Mouse (Mus musculus): ENCODE measurements around the gene Olfr601. TPM values are rescaled to one million over a fixed set of nuclear protein-coding genes. Genes with fewer than 3 reads are reported as not detected.
"Not testable (repeated sequence)": the region's sequence is repeated elsewhere in the genome, so short reads cannot be mapped to it uniquely, and the experiment has no call there.

The Olfr601 gene
- polyA plus RNA-seq (2016; fragmentation: Nextera tagmentation; extraction: Ambion mirVana) = not detected in 2 replicates

DNA sequence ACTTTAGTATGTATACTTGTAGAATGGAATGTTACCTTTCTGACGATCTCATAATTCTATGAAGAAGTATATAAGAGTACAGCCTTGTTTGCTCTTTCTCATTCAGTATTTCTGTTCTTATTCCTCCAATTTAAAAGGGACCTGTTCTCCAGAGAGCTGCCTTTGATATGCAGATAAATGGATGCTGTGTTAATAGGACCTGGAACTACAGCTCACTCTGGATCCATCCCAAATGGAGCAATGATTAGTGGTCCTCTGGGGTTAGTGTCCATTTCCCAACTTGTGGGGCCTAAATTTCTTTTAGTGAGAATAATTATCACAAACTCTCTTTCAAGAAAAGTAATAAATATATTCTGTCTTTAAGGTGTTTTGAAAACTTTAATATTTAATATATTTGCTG, at the start of gene Olfr601:
Olfr601 (minus strand) TSS at position 101 of the 400 bp plus-strand sequence.
- Histone ChIP-seq H3K27ac (no peak within 1 kb of the TSS), H3K4me3 (no peak within 1 kb of the TSS), H3K4me1 (no peaks in the 10 kb centered on the region), H3K9ac (no peak within 1 kb of the TSS), H3K27me3 (no peaks in the 10 kb centered on the region), H3K4me2 (replicated peaks) (no peak within 1 kb of the TSS), H3K9me3 (replicated peaks) (no peaks in the 10 kb centered on the region), H3K36me3 (no peaks in the 10 kb centered on the region)
- ATAC-seq (ENCODE audit: low FRiP score) = no peak
- WGBS = 97% methylated on average over 1 of the region's 1 CpGs

DNA sequence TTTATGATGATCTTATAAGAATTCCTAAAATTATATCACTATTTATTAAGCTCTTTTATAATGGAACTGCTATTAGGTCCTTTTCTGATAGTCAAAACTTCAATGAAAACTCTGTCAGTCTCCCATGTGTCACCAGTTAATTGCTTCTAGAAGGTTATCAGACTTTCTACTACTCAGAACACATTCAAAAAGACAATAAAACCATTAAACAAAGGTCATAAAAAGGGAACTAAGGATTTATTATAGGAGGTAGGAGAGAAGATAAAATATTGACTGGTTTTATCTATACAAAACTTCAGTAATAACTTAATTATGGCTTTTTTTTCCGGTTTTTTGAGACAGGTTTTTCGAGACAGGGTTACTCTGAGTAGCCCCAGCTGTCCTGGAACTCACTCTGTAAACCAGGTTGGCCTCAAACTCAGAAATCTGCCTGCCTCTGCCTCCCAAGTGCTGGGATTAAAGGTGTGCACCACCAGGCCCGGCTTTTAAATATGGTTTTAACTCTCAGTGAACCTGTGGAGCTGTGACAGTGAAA, 44.1 kb upstream of the Olfr601 start:
- H3K9ac ChIP-seq; H3K4me1 ChIP-seq; H3K9me3 ChIP-seq (replicated peaks); H3K27ac ChIP-seq; H3K36me3 ChIP-seq; ATAC-seq (ENCODE audit: low FRiP score); H3K27me3 ChIP-seq; H3K4me3 ChIP-seq; H3K4me2 ChIP-seq (replicated peaks): not testable (repeated sequence)
- WGBS = 78% methylated on average over 3 of the region's 3 CpGs

DNA sequence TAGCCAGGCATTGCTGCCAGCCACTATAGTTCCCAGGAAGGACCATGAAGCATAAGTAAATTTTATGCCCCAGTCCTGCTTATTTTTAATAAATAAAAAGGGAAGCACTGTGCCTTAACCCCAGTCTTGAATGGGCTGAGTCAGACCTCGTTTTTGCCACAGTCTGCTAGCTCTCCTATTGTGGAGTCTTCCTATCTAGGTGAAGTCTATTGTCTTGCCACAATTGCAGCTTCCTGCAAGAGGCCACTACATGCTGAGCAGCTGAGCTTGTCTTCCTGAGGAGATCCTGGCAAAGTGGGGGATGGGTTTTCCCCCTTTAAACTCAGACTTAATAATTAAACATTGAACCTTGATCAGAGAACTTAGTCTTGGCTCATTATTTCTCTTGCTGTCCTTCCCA, 36.5 kb upstream of the Olfr601 start:
- no peak overlapping the region for H3K27ac ChIP-seq
- H3K9me3 ChIP-seq (replicated peaks) = no peaks in the 10 kb centered on the region
- no peaks in the 10 kb centered on the region for H3K4me1 ChIP-seq
- no peak overlapping the region for H3K4me2 ChIP-seq (replicated peaks)
- no peaks in the 10 kb centered on the region for H3K27me3 ChIP-seq
- no peak overlapping the region for H3K9ac ChIP-seq
- whole genome bisulfite sequencing = 11% methylated on average over 1 of the region's 1 CpGs
- H3K36me3 ChIP-seq = no peaks in the 10 kb centered on the region
- H3K4me3 ChIP-seq = no peak overlapping the region
- ATAC-seq (ENCODE audit: low FRiP score) = no peak

DNA sequence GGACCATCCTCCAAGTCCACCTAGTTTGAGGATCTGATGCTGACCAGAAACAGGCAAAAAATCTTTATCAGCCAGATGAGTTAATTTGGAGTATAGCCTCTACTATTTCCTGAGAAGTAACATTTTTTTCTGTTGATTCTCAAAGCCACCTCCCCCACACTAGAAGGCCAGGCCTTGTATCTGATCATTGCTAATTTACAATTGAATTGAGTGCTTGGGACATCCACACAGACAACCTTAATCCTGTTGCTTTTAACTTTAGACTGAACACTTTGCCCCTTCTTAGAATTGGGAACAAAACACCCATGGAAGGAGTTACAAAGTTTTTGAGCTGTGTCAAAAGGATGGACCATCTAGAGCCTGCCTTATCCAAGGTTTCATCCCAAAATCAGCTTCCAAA, 35.3 kb upstream of the Olfr601 start:
- Histone ChIP-seq H3K36me3 (no peaks in the 10 kb centered on the region), H3K4me3 (no peak overlapping the region)

DNA sequence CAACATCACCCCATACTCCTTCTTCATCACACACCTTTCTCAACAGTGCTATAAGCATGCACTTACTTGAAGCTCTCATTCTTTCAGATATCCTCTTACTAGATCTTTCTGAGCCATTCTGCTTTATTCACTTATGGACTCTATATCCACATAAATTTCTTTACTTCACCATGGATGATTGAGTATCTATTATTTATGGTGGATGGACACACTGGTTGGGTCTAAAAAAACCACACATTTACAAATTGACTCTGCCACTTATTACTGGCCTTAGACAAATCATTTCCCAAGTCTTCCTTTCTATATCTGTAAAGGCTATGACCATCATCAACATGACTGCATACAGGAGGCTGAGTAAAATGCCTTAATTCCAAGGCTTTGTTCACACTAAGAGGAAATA, 23.6 kb upstream of the Olfr601 start, which contains the start of gene Olfr603:
Olfr603 (minus strand) TSS at position 101 of the 400 bp plus-strand sequence.
- Histone ChIP-seq H3K4me3 (no peak within 1 kb of the TSS), H3K27me3 (no peaks in the 10 kb centered on the region), H3K4me2 (replicated peaks) (no peak within 1 kb of the TSS), H3K4me1 (no peaks in the 10 kb centered on the region), H3K9ac (no peak within 1 kb of the TSS), H3K36me3 (no peaks in the 10 kb centered on the region), H3K9me3 (replicated peaks) (no peaks in the 10 kb centered on the region), H3K27ac (no peak within 1 kb of the TSS)
- ATAC-seq (ENCODE audit: low FRiP score) = no peak

More for the DNA sequence above, 35.3 kb upstream of the Olfr601 start:
- Histone ChIP-seq H3K27ac (no peak overlapping the region), H3K9me3 (replicated peaks) (no peaks in the 10 kb centered on the region), H3K4me2 (replicated peaks) (no peak overlapping the region), H3K4me1 (no peaks in the 10 kb centered on the region), H3K27me3 (no peaks in the 10 kb centered on the region), H3K9ac (no peak overlapping the region)
- no peak for ATAC-seq (ENCODE audit: low FRiP score)

DNA sequence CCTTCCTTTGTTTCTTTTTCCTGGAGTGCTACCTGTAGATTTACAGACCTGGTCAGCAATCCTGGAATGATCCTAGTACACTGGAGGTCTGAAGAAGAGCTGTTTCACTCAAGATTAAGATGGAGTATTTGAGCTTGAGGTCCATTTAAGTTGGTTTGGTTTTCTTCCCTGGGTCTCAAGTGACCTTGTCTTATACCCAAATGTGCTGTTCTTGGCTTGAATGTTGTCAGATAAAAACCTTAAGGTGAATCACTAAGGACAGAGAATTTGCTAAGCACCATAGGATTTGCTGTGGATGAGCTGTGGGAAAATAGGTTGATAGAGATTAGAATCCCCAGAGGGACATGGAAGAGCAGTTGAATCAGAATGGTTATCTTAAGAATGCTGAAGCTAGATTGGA, 12.9 kb downstream of the Olfr601 start, which contains the start of gene Olfr600:
Olfr600 (minus strand) TSS at position 101 of the 400 bp plus-strand sequence.
- no peak within 1 kb of the TSS for H3K27ac ChIP-seq
- H3K4me1 ChIP-seq = no peaks in the 10 kb centered on the region
- no peak within 1 kb of the TSS for H3K4me2 ChIP-seq (replicated peaks)
- H3K9ac ChIP-seq = no peak within 1 kb of the TSS
- no peaks in the 10 kb centered on the region for H3K36me3 ChIP-seq
- H3K9me3 ChIP-seq (replicated peaks) = no peaks in the 10 kb centered on the region
- no peak for ATAC-seq (ENCODE audit: low FRiP score)
- no peaks in the 10 kb centered on the region for H3K27me3 ChIP-seq
- no peak within 1 kb of the TSS for H3K4me3 ChIP-seq

DNA sequence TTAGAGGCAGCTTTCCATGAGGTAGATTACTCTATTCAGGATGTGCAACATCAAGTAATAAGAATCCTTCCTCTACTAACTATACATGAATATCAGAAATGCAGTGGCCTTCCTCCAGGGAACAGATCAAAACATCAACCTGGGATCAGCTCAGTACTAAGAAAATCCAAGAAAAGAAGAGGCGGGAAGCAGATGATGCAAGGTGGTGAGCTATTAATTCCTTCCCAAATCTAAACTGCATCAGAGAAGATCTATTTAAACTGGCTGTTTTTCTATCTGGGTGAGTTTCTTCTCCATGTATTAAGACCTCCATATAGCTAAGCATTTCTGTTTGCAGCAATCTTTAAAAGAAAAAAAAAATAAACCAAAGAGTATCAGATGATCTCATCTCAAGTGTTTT, 26.8 kb downstream of the Olfr601 start, which contains the start of gene Olfr599:
Olfr599 (plus strand) TSS at position 301 of the 400 bp plus-strand sequence.
- Histone ChIP-seq H3K9ac (no peak within 1 kb of the TSS), H3K4me3 (no peak within 1 kb of the TSS), H3K4me1 (no peaks in the 10 kb centered on the region), H3K27ac (no peak within 1 kb of the TSS), H3K4me2 (replicated peaks) (no peak within 1 kb of the TSS), H3K36me3 (no peaks in the 10 kb centered on the region), H3K9me3 (replicated peaks) (no peaks in the 10 kb centered on the region), H3K27me3 (no peaks in the 10 kb centered on the region)
- no peak for ATAC-seq (ENCODE audit: low FRiP score)
- WGBS = 88% methylated on average over 1 of the region's 1 CpGs

DNA sequence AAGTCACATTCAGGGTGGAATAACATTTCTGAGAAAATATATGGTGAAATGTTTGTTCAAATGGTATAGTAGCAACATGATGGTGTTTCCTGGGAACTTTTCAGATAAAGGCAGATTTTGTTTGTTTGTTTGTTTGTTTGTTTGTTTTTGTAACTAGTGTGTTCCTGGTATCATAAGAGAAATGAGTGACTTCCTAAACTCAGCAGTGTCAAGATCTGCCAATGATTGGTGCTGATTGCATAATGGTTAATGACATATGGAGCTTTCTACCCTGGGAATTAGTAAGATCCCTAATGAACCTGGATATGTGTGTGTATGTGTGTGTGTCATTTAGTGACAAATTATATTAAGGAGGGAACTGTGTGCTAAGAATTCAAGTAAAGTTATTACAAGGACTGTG, 39.2 kb downstream of the Olfr601 start, which contains the start of gene Olfr598:
Olfr598 (plus strand) TSS at position 301 of the 400 bp plus-strand sequence.
- no peaks in the 10 kb centered on the region for H3K9me3 ChIP-seq (replicated peaks)
- ATAC-seq (ENCODE audit: low FRiP score) = no peak
- no peaks in the 10 kb centered on the region for H3K27me3 ChIP-seq
- no peak within 1 kb of the TSS for H3K9ac ChIP-seq
- no peak within 1 kb of the TSS for H3K4me3 ChIP-seq
- H3K4me2 ChIP-seq (replicated peaks) = no peak within 1 kb of the TSS
- no peaks in the 10 kb centered on the region for H3K36me3 ChIP-seq
- no peaks in the 10 kb centered on the region for H3K4me1 ChIP-seq
- H3K27ac ChIP-seq = no peak within 1 kb of the TSS

DNA sequence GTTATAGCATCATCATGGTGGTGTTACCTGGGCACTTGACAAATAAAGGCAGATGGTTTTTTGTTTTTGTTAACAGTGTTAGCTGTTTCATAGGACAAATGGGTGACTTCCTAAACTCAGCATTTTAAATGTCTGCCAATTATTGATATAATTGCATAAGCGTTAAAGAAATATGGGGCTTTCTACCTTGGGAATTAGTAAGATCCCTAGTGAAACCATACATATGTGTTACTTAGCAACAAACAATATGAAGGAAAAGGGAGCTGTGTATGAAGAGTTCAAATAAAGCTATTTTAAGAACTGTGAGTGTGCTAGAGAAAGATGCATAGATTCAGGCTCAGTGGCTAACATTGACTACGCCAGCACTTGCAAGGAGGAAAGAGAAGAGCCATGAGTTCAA, 46.4 kb downstream of the Olfr601 start, which contains the start of gene Olfr597:
Olfr597 (plus strand) TSS at position 301 of the 400 bp plus-strand sequence.
- 86% methylated on average over 2 of the region's 2 CpGs for WGBS

More for the DNA sequence above, 46.4 kb downstream of the Olfr601 start, which contains the start of gene Olfr597:
- not testable (repeated sequence) for H3K27me3 ChIP-seq; H3K4me2 ChIP-seq (replicated peaks); ATAC-seq (ENCODE audit: low FRiP score); H3K4me3 ChIP-seq; H3K27ac ChIP-seq; H3K9me3 ChIP-seq (replicated peaks); H3K36me3 ChIP-seq; H3K9ac ChIP-seq; H3K4me1 ChIP-seq

Other genes with a start within 250 kb of the Olfr601 start
- not detected in 2 replicates for gene Olfr586, start 237.0 kb downstream of the Olfr601 start, polyA plus RNA-seq (2016; fragmentation: Nextera tagmentation; extraction: Ambion mirVana)
- gene Olfr588-ps1, start 221.8 kb downstream of the Olfr601 start, polyA plus RNA-seq (2016; fragmentation: Nextera tagmentation; extraction: Ambion mirVana) = not detected in 2 replicates
- gene Olfr589, start 206.3 kb downstream of the Olfr601 start, polyA plus RNA-seq (2016; fragmentation: Nextera tagmentation; extraction: Ambion mirVana) = not detected in 2 replicates
- not detected in 2 replicates for gene Olfr591, start 184.3 kb downstream of the Olfr601 start, polyA plus RNA-seq (2016; fragmentation: Nextera tagmentation; extraction: Ambion mirVana)
- gene Olfr592, start 177.9 kb downstream of the Olfr601 start, polyA plus RNA-seq (2016; fragmentation: Nextera tagmentation; extraction: Ambion mirVana) = not detected in 2 replicates
- not detected in 2 replicates for gene Olfr593, start 150.8 kb downstream of the Olfr601 start, polyA plus RNA-seq (2016; fragmentation: Nextera tagmentation; extraction: Ambion mirVana)
- not detected in 2 replicates for gene Olfr594, start 145.7 kb downstream of the Olfr601 start, polyA plus RNA-seq (2016; fragmentation: Nextera tagmentation; extraction: Ambion mirVana)
- gene Usp17ld, start 110.2 kb downstream of the Olfr601 start, polyA plus RNA-seq (2016; fragmentation: Nextera tagmentation; extraction: Ambion mirVana) = not detected in 2 replicates
- not detected in 2 replicates for gene Olfr596, start 57.0 kb downstream of the Olfr601 start, polyA plus RNA-seq (2016; fragmentation: Nextera tagmentation; extraction: Ambion mirVana)
- gene Olfr597, start 46.3 kb downstream of the Olfr601 start, polyA plus RNA-seq (2016; fragmentation: Nextera tagmentation; extraction: Ambion mirVana) = not detected in 2 replicates
- gene Olfr598, start 39.1 kb downstream of the Olfr601 start, polyA plus RNA-seq (2016; fragmentation: Nextera tagmentation; extraction: Ambion mirVana) = not detected in 2 replicates
- not detected in 2 replicates for gene Olfr599, start 26.7 kb downstream of the Olfr601 start, polyA plus RNA-seq (2016; fragmentation: Nextera tagmentation; extraction: Ambion mirVana)
- gene Olfr600, start 13.0 kb downstream of the Olfr601 start, polyA plus RNA-seq (2016; fragmentation: Nextera tagmentation; extraction: Ambion mirVana) = not detected in 2 replicates
- gene Olfr603, start 23.5 kb upstream of the Olfr601 start, polyA plus RNA-seq (2016; fragmentation: Nextera tagmentation; extraction: Ambion mirVana) = not detected in 2 replicates
- gene Usp17lc, start 52.4 kb upstream of the Olfr601 start, polyA plus RNA-seq (2016; fragmentation: Nextera tagmentation; extraction: Ambion mirVana) = not detected in 2 replicates
- gene Olfr605, start 82.8 kb upstream of the Olfr601 start, polyA plus RNA-seq (2016; fragmentation: Nextera tagmentation; extraction: Ambion mirVana) = not detected in 2 replicates
- gene Olfr606, start 86.4 kb upstream of the Olfr601 start, polyA plus RNA-seq (2016; fragmentation: Nextera tagmentation; extraction: Ambion mirVana) = not detected in 2 replicates
- not detected in 2 replicates for gene Olfr607, start 101.5 kb upstream of the Olfr601 start, polyA plus RNA-seq (2016; fragmentation: Nextera tagmentation; extraction: Ambion mirVana)
- not detected in 2 replicates for gene Olfr608, start 107.2 kb upstream of the Olfr601 start, polyA plus RNA-seq (2016; fragmentation: Nextera tagmentation; extraction: Ambion mirVana)
- not detected in 2 replicates for gene Olfr609, start 135.4 kb upstream of the Olfr601 start, polyA plus RNA-seq (2016; fragmentation: Nextera tagmentation; extraction: Ambion mirVana)
- not detected in 2 replicates for gene Olfr610, start 149.5 kb upstream of the Olfr601 start, polyA plus RNA-seq (2016; fragmentation: Nextera tagmentation; extraction: Ambion mirVana)
- gene Olfr611, start 158.2 kb upstream of the Olfr601 start, polyA plus RNA-seq (2016; fragmentation: Nextera tagmentation; extraction: Ambion mirVana) = not detected in 2 replicates
- not detected in 2 replicates for gene Olfr612, start 180.1 kb upstream of the Olfr601 start, polyA plus RNA-seq (2016; fragmentation: Nextera tagmentation; extraction: Ambion mirVana)
- not detected in 2 replicates for gene Olfr613, start 185.4 kb upstream of the Olfr601 start, polyA plus RNA-seq (2016; fragmentation: Nextera tagmentation; extraction: Ambion mirVana)
- not detected in 2 replicates for gene Olfr615, start 193.4 kb upstream of the Olfr601 start, polyA plus RNA-seq (2016; fragmentation: Nextera tagmentation; extraction: Ambion mirVana)
- not detected in 2 replicates for gene Olfr616, start 206.5 kb upstream of the Olfr601 start, polyA plus RNA-seq (2016; fragmentation: Nextera tagmentation; extraction: Ambion mirVana)
- not detected in 2 replicates for gene Olfr617, start 210.4 kb upstream of the Olfr601 start, polyA plus RNA-seq (2016; fragmentation: Nextera tagmentation; extraction: Ambion mirVana)
- not detected in 2 replicates for gene Olfr618, start 227.4 kb upstream of the Olfr601 start, polyA plus RNA-seq (2016; fragmentation: Nextera tagmentation; extraction: Ambion mirVana)
- gene Olfr619, start 237.9 kb upstream of the Olfr601 start, polyA plus RNA-seq (2016; fragmentation: Nextera tagmentation; extraction: Ambion mirVana) = not detected in 2 replicates
- not detected in 2 replicates for gene Olfr620, start 249.9 kb upstream of the Olfr601 start, polyA plus RNA-seq (2016; fragmentation: Nextera tagmentation; extraction: Ambion mirVana)

Measured in hindbrain, embryonic 12.5 days (tissue).